ENCODE assay signal across 18 mouse cellular contexts in the genomic region with DNA sequence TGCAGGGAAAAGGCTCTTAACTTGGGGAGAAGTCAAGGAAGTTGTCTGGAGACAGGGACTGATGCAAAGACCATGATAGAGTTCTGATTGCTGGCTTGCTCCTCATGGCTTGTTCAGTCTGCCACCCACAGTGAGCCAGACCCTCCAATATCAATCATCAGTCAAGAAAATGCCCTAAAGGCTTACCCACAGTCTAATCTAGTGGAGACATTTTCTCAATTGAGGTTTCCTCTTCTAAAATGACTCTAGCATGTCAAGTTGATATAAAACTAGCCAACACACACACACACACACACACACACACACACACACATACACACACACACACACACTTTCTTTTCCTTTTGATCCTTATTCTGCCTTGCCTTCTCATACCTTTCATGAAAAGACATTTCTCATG.
"Had no signal": no experiment of that assay in that cellular context is flagged by ENCODE, and none has a peak within 500 bp of the region (broad histone marks: within the 10 kb centered on the region; RNA-seq: fewer than 3 reads in every experiment).

No protein-coding gene starts in this region.

- DNase-seq: cerebellum, adult 9-10 months; cerebellum, adult 9-11 months; cerebellum, postnatal 14 days; cerebellum, postnatal 25 days; cerebellum, postnatal 36 days; embryo, embryonic 11 days; forebrain, postnatal 0 days; gastrocnemius, adult 2 months; gastrocnemius, postnatal 10 days; gastrocnemius, postnatal 14 days; gastrocnemius, postnatal 25 days; gastrocnemius, postnatal 36 days; heart, adult 18-20 months; heart, adult 2 months had no signal

- ATAC-seq: forebrain, embryonic 13.5 days; forebrain, embryonic 14.5 days; forebrain, embryonic 15.5 days; forebrain, embryonic 16.5 days; forebrain, postnatal 0 days had no signal
